Mouse (Mus musculus) myocyte (in vitro differentiated cells): ENCODE results near the gene Spop.

Source experiments
- MAX ChIP-seq: IDR thresholded peaks from one replicate; pipeline ENCODE4 v1.6.1; 2011; ENCODE audit warnings: low read depth, mild to moderate bottlenecking, control low read depth
- MYOD1 ChIP-seq, 3 experiments: IDR thresholded peaks; one replicate each; pipeline ENCODE4 v1.6.1; 2011; ENCODE audit warnings: control low read depth in 2 of 3, low read depth in 2 of 3, mild to moderate bottlenecking in 2 of 3, moderate library complexity in 1 of 3; ENCODE audit not compliant: insufficient read length in 2 of 3, control insufficient read depth in 1 of 3
- POLR2A ChIP-seq: IDR thresholded peaks from one replicate; pipeline ENCODE4 v1.6.1; 2011; ENCODE audit warnings: low read depth, mild to moderate bottlenecking, control low read depth, moderate library complexity; ENCODE audit not compliant: insufficient read length
- USF1 ChIP-seq: IDR thresholded peaks from one replicate; pipeline ENCODE4 v1.6.1; 2011; ENCODE audit warnings: low read depth, mild to moderate bottlenecking, control low read depth, moderate library complexity

- TF ChIP-seq MYOD1 (IDR thresholded peaks at IDR 0.05; ENCODE audit: control insufficient read depth in 1 of 3, insufficient read length in 2 of 3, low read depth in 2 of 3) (no peak), POLR2A (no peak), USF1 (no peak), MAX (no peak)
Observed at GRCm38 (mm10) chr11:95389006-95389405, 24.9 kb upstream of the Spop start.
